Mouse (Mus musculus) ES-E14 (cell line): ENCODE measurements around the gene Mob3b. TPM values are rescaled to one million over a fixed set of nuclear protein-coding genes. Genes with fewer than 3 reads are reported as not detected.

ENCODE experiments used
- DNase-seq: peaks from one replicate; pipeline ENCODE4 v3.0.0-alpha.2; 2013; ENCODE audit warnings: low read depth, low spot score
- H3K27ac ChIP-seq: 2 replicates; pipeline ENCODE4 v1.5.1; 2012; ENCODE audit warnings: low read depth, mild to moderate bottlenecking, low read length, moderate library complexity, mixed read lengths; ENCODE audit not compliant: poor library complexity, insufficient read depth, severe bottlenecking
- H3K36me3 ChIP-seq: 2 replicates; pipeline ENCODE4 v1.6.1; 2012; ENCODE audit warnings: mild to moderate bottlenecking, low read length, moderate library complexity, mixed read lengths; ENCODE audit not compliant: control insufficient read depth, poor library complexity, insufficient read depth, severe bottlenecking
- H3K4me1 ChIP-seq, 2 experiments: fragments of 150-350 bp in 1 of 2; sonication (generic) in 1 of 2; 2 replicates each; pipeline ENCODE4 v1.6.1; 2012; ENCODE audit warnings: low read length in 2 of 2, mild to moderate bottlenecking in 1 of 2, mixed read lengths in 1 of 2; ENCODE audit not compliant: control insufficient read depth in 2 of 2, insufficient read depth in 2 of 2, poor library complexity in 1 of 2
- H3K4me3 ChIP-seq, 2 experiments: fragments of 150-350 bp in 1 of 2; sonication (generic) in 1 of 2; 2 replicates each; pipeline ENCODE4 v1.5.1; 2012; ENCODE audit warnings: low read length in 2 of 2, low read depth in 1 of 2, mild to moderate bottlenecking in 1 of 2, mixed read lengths in 1 of 2; ENCODE audit not compliant: insufficient read depth in 1 of 2, poor library complexity in 1 of 2, severe bottlenecking in 1 of 2
- H3K9ac ChIP-seq: 2 replicates; pipeline ENCODE4 v1.6.1; 2012; ENCODE audit warnings: low read depth, mild to moderate bottlenecking, low read length, mixed read lengths; ENCODE audit not compliant: poor library complexity, insufficient read depth, severe bottlenecking
- H3K9me3 ChIP-seq: fragments of 150-350 bp; sonication (generic); 2 replicates; pipeline ENCODE4 v1.6.1; 2012; ENCODE audit warnings: low read depth, mild to moderate bottlenecking, low read length; ENCODE audit not compliant: control insufficient read depth, insufficient read depth
- CHD2 ChIP-seq: IDR thresholded peaks from 2 replicates; pipeline ENCODE4 v1.6.1; 2014; ENCODE audit warnings: mild to moderate bottlenecking, low read depth, low read length, inconsistent platforms
- HCFC1 ChIP-seq: IDR thresholded peaks from 2 replicates; pipeline ENCODE4 v1.6.1; 2012; ENCODE audit warnings: low read length, inconsistent platforms, borderline replicate concordance; ENCODE audit not compliant: insufficient read depth
- MAFK ChIP-seq: IDR thresholded peaks from 2 replicates; pipeline ENCODE4 v1.6.1; 2014; ENCODE audit warnings: mild to moderate bottlenecking, low read depth, low read length, inconsistent platforms; ENCODE audit not compliant: insufficient read depth
- ZC3H11A ChIP-seq: IDR thresholded peaks from 2 replicates; pipeline ENCODE4 v1.6.1; 2012; ENCODE audit warnings: low read depth, mild to moderate bottlenecking, inconsistent platforms, low read length, borderline replicate concordance
- ZNF384 ChIP-seq: IDR thresholded peaks from 2 replicates; pipeline ENCODE4 v1.6.1; 2012; ENCODE audit warnings: low read depth, low read length, inconsistent platforms
- in situ Hi-C, 2 experiments: fragments of 600-800 bp; cut with MboI; formaldehyde crosslinking; loops; one replicate each; pipeline ENCODE4 v1.15.1; 2025; ENCODE audit warnings: low sequenced_read_pairs in 2 of 2, inconsistent platforms in 1 of 2; ENCODE audit not compliant: unreplicated experiment in 2 of 2
- total RNA-seq: library from RNA; depleted of rRNA; stranded (reverse); fragments of 300-350 nt; gene quantifications from 2 replicates; pipeline ENCODE4 v1.2.3, GENCODE M21; 2012

Gene Mob3b
- total RNA-seq, 1 experiment = 8.3 TPM

- Histone ChIP-seq H3K27ac (no peak overlapping the region), H3K36me3 (no peaks in the 10 kb centered on the region), H3K4me1 (no peaks in the 10 kb centered on the region), H3K4me3 (no peak overlapping the region), H3K9ac (no peak overlapping the region), H3K9me3 (no peaks in the 10 kb centered on the region)
- no peak for TF ChIP-seq MAFK
- TF ChIP-seq HCFC1 = no peak
- no peak for TF ChIP-seq CHD2
- no peak for TF ChIP-seq ZC3H11A
- TF ChIP-seq ZNF384 = no peak
- no peak for DNase-seq
- in situ Hi-C loops = loop anchor here in 1 of 2 experiments (25.0 kb wide), 1 partner anchor 438 kb away; no protein-coding TSS in a partner anchor
Observed at GRCm38 (mm10) chr4:34974795-34975194, 182.5 kb downstream of the Mob3b start.

- Histone ChIP-seq H3K9ac (no peak overlapping the region), H3K4me3 (no peak overlapping the region), H3K36me3 (no peaks in the 10 kb centered on the region), H3K27ac (no peak overlapping the region), H3K4me1 (no peaks in the 10 kb centered on the region), H3K9me3 (no peaks in the 10 kb centered on the region)
- TF ChIP-seq ZC3H11A (no peak), MAFK (no peak), ZNF384 (no peak), HCFC1 (no peak), CHD2 (no peak)
- no peak for DNase-seq
- in situ Hi-C loops = loop anchor here in 1 of 2 experiments (25.0 kb wide), 1 partner anchor 445 kb away; no protein-coding TSS in a partner anchor
Observed at GRCm38 (mm10) chr4:34967541-34967940, 189.7 kb downstream of the Mob3b start.

- Histone ChIP-seq H3K36me3 (no peaks in the 10 kb centered on the region), H3K9me3 (no peaks in the 10 kb centered on the region), H3K9ac (no peak overlapping the region), H3K4me3 (no peak overlapping the region), H3K27ac (no peak overlapping the region), H3K4me1 (no peaks in the 10 kb centered on the region)
- no peak for TF ChIP-seq MAFK
- no peak for TF ChIP-seq ZNF384
- no peak for TF ChIP-seq ZC3H11A
- no peak for TF ChIP-seq HCFC1
- no peak for TF ChIP-seq CHD2
- in situ Hi-C loops = loop anchor here in 1 of 2 experiments (25.0 kb wide), 1 partner anchor 446 kb away; no protein-coding TSS in a partner anchor
- DNase-seq = no peak
Observed at GRCm38 (mm10) chr4:34966336-34966957, 190.8 kb downstream of the Mob3b start.

- H3K36me3 ChIP-seq = no peaks in the 10 kb centered on the region
- in situ Hi-C loops = loop anchor here in 1 of 2 experiments (25.0 kb wide), 1 partner anchor 447 kb away; no protein-coding TSS in a partner anchor
- no peak overlapping the region for H3K27ac ChIP-seq
- TF ChIP-seq HCFC1 (no peak), ZC3H11A (no peak), ZNF384 (no peak), MAFK (no peak), CHD2 (no peak)
- H3K9ac ChIP-seq = no peak overlapping the region
- no peak overlapping the region for H3K4me3 ChIP-seq
- H3K4me1 ChIP-seq = no peaks in the 10 kb centered on the region
- DNase-seq = no peak
- H3K9me3 ChIP-seq = no peaks in the 10 kb centered on the region
Observed at GRCm38 (mm10) chr4:34964906-34965305, 192.4 kb downstream of the Mob3b start.

GRCm38 (mm10) chr4:34963999-34964398 is 193.3 kb downstream of the Mob3b start:
- Histone ChIP-seq H3K9ac (no peak overlapping the region), H3K4me1 (no peaks in the 10 kb centered on the region), H3K36me3 (no peaks in the 10 kb centered on the region), H3K4me3 (no peak overlapping the region), H3K9me3 (no peaks in the 10 kb centered on the region), H3K27ac (no peak overlapping the region)
- no peak for DNase-seq
- TF ChIP-seq MAFK = no peak
- no peak for TF ChIP-seq ZNF384
- no peak for TF ChIP-seq ZC3H11A
- TF ChIP-seq HCFC1 = no peak
- TF ChIP-seq CHD2 = no peak
- in situ Hi-C loops = loop anchor here in 1 of 2 experiments (25.0 kb wide), 1 partner anchor 448 kb away; no protein-coding TSS in a partner anchor
